Mouse (Mus musculus) lung, embryonic 16.5 days (tissue): ENCODE measurements at regions not wholly inside any gene's neighbourhood (a gene's known extent, or its start where the extent isn't known, plus 50 kb on each side); places are given as distances from the start of the nearest gene placed in this dataset.

ENCODE experiments used
- ATAC-seq: fragments of 200-750 bp; cut with Nextera tagmentation; 2 replicates; pipeline ENCODE4 v1.8.0; 2017; ENCODE audit warnings: low read depth, mild to moderate bottlenecking, moderate library complexity
- H3K27ac ChIP-seq: fragments of 300-500 bp; sonication (generic); 2 replicates; pipeline ENCODE4 v1.5.1; 2014; ENCODE audit warnings: mild to moderate bottlenecking, control low read depth, low read length
- H3K27me3 ChIP-seq: fragments of 300-500 bp; sonication (generic); 2 replicates; pipeline ENCODE4 v1.6.1; 2014; ENCODE audit warnings: low read depth, low read length, mixed read lengths; ENCODE audit not compliant: control insufficient read depth, insufficient read depth
- H3K36me3 ChIP-seq: fragments of 300-500 bp; sonication (generic); 2 replicates; pipeline ENCODE4 v1.6.1; 2014; ENCODE audit warnings: low read length; ENCODE audit not compliant: control insufficient read depth, insufficient read depth
- H3K4me1 ChIP-seq: fragments of 300-500 bp; sonication (generic); replicated peaks from 2 replicates; pipeline ENCODE4 v1.6.1; 2014; ENCODE audit warnings: low read length, mixed read lengths; ENCODE audit not compliant: control insufficient read depth, insufficient read depth
- H3K4me2 ChIP-seq: fragments of 300-500 bp; sonication (generic); 2 replicates; pipeline ENCODE4 v1.6.1; 2014; ENCODE audit warnings: low read depth, low read length, control low read depth
- H3K4me3 ChIP-seq: fragments of 300-500 bp; sonication (generic); 2 replicates; pipeline ENCODE4 v1.5.1; 2014; ENCODE audit warnings: mild to moderate bottlenecking, low read length, control low read depth
- H3K9ac ChIP-seq: fragments of 300-500 bp; sonication (generic); 2 replicates; pipeline ENCODE4 v1.6.1; 2014; ENCODE audit warnings: low read length, control low read depth
- H3K9me3 ChIP-seq: fragments of 300-500 bp; sonication (generic); 2 replicates; pipeline ENCODE4 v1.6.1; 2016; ENCODE audit warnings: low read length; ENCODE audit not compliant: control insufficient read depth
- WGBS: fragments of 180-500 bp; shearing (Covaris S2); extraction: QIAGEN DNeasy Blood & Tissue Kit; methylation state at CpG from one replicate; pipeline ENCODE4 v1.1.7; 2014; 5-methylcytosine and 5-hydroxymethylcytosine counted together

GRCm38 (mm10) chr15:25284354-25285199 lies 129.0 kb downstream of the Basp1 start:
- H3K27ac ChIP-seq: no peak overlapping the region
- H3K9ac ChIP-seq: no peak overlapping the region
- H3K27me3 ChIP-seq: no peaks in the 10 kb centered on the region
- no peaks in the 10 kb centered on the region for H3K4me1 ChIP-seq
- H3K4me3 ChIP-seq: no peak overlapping the region
- no peaks in the 10 kb centered on the region for H3K36me3 ChIP-seq
- 63% methylated on average over 17 of the region's 17 CpGs for WGBS
- H3K4me2 ChIP-seq: no peak overlapping the region
- ATAC-seq: no peak
- no peaks in the 10 kb centered on the region for H3K9me3 ChIP-seq

DNA sequence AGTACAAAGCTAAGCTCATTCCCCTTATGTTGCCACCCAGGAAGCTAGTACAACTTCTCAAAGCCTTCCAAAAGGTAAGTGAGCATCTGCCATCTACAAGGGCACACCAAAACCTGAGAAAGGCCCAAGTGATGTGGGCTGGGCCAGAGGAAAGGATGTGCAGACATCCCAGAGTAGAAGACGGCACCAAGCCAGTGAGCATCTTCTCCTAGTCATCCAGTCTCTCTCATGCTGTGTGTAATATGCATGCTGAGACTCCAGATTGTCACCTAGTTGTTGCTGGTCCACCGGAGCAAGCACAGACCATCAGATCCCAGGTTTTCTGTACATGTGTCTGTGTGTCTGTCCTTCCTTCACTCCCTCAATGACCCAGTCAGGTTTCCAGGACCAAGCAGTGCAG lies 129.9 kb downstream of the Basp1 start:
- Histone ChIP-seq H3K36me3 (no peaks in the 10 kb centered on the region), H3K9me3 (no peaks in the 10 kb centered on the region), H3K9ac (no peak overlapping the region), H3K27ac (no peak overlapping the region), H3K4me1 (no peaks in the 10 kb centered on the region), H3K27me3 (no peaks in the 10 kb centered on the region), H3K4me3 (no peak overlapping the region), H3K4me2 (no peak overlapping the region)
- ATAC-seq: no peak
- WGBS: 96% methylated on average over 2 of the region's 2 CpGs

DNA sequence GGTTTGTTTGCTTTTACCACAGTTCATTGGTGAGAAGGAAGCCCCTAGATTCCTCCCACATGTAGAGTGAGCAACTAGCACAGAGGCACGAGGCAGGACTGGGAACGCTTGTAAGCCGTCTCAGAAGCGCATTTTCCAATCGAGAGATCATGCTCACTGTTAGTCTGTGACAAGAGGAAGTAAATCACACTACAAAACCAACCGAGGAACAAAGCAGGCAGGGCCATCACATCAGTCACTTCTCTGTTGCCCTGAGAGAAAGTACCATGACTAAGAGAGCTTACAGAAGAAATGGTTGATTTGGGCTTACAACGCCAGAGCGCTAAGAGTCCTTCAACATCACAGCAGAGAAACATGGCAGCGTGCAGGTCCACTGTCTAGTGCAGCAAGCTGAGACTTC lies 131.2 kb downstream of the Basp1 start:
- no peak overlapping the region for H3K4me3 ChIP-seq
- no peaks in the 10 kb centered on the region for H3K27me3 ChIP-seq
- no peaks in the 10 kb centered on the region for H3K4me1 ChIP-seq
- H3K27ac ChIP-seq: no peak overlapping the region
- no peaks in the 10 kb centered on the region for H3K36me3 ChIP-seq
- H3K9ac ChIP-seq: no peak overlapping the region
- 71% methylated on average over 9 of the region's 9 CpGs for WGBS
- H3K4me2 ChIP-seq: no peak overlapping the region
- no peaks in the 10 kb centered on the region for H3K9me3 ChIP-seq
- no peak for ATAC-seq

DNA sequence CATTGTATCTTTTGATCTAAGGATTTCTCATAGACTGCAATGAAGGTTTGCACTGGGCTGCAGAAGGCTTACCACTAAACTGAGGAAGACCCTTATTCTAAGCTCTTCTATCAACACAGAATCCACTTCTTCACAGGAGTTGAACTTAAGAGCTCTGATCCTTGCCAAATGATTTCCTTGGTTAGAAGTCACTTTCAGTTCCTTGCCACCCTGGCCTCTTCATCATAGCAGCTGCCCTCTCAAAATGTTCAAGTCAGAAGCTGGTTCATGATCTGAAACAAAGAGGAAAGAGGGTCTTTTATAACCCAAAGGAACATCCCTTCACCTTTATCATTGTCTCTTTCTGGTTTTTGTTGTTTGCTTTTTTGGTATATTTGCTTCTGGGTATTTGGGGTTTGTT lies 131.6 kb downstream of the Basp1 start:
- Histone ChIP-seq H3K4me1 (no peaks in the 10 kb centered on the region), H3K9ac (no peak overlapping the region), H3K27ac (no peak overlapping the region), H3K4me2 (no peak overlapping the region), H3K36me3 (no peaks in the 10 kb centered on the region), H3K9me3 (no peaks in the 10 kb centered on the region), H3K4me3 (no peak overlapping the region), H3K27me3 (no peaks in the 10 kb centered on the region)
- no peak for ATAC-seq

DNA sequence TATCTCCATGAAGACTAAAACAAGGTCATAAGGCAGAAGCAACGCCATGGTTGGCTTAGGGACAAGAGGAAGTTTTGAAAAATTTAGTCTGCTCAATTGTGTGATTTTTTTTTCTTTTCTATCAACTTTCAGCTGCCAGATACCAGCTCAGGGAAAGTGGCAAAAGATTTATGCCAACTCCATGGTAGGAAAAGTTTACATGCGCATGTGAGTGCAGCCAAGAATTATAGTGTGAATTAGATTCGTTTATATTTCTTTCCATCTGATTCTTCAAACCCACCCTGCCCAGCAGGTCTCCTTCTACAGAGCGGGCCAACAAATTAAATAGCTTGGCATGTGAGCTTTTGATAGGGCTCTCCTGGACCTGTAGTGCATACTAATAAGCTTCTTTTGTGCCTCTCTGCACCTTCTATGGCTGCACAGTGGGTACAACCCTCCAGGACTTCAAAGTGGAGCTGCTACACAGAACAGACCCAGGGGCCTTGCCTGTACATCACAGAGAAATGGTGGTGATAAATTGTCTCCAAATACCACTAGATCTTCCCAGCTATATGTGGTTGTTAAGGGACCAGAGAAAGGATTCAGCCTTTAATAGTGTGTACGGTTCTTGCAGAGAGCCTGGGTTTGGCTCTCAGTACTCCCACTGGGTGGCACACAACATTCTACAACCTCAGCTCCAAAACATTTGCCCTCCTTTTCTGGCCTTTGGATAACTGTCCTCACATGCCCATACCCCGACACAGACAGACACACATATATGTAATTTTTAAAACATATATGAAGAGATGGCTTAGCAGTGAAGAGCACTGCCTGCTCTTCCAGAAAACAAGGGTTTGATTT lies 135.0 kb downstream of the Basp1 start:
- Histone ChIP-seq H3K4me2 (no peak overlapping the region), H3K27ac (no peak overlapping the region), H3K4me3 (no peak overlapping the region), H3K27me3 (no peaks in the 10 kb centered on the region), H3K9ac (no peak overlapping the region), H3K36me3 (no peaks in the 10 kb centered on the region), H3K9me3 (no peaks in the 10 kb centered on the region), H3K4me1 (no peaks in the 10 kb centered on the region)
- WGBS: 65% methylated on average over 6 of the region's 6 CpGs
- no peak for ATAC-seq

GRCm38 (mm10) chr15:25276227-25276626 lies 137.3 kb downstream of the Basp1 start:
- ATAC-seq: no peak
- H3K4me2 ChIP-seq: no peak overlapping the region
- H3K4me3 ChIP-seq: no peak overlapping the region
- H3K9me3 ChIP-seq: no peaks in the 10 kb centered on the region
- no peak overlapping the region for H3K9ac ChIP-seq
- WGBS: 88% methylated on average over 5 of the region's 5 CpGs
- no peaks in the 10 kb centered on the region for H3K4me1 ChIP-seq
- H3K27ac ChIP-seq: no peak overlapping the region
- H3K36me3 ChIP-seq: no peaks in the 10 kb centered on the region
- H3K27me3 ChIP-seq: no peaks in the 10 kb centered on the region

DNA sequence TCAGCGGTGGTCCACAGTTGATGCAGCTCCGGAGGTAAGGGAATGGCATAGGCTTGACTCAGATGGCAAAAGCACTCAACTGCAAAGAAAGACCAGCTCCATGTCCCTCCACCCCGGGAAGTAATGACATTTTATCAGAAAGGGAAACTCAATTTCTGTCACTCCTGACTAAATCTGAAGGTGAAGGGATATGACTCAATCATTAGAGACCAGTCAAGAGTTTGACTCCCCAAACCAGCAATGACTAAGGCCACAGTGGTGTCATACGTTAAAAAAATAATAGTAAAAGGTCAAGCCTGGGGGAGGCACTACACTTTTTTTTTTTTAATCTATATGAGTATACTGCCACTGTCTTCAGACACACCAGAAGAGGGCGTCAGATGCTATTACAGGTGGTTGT lies 141.7 kb downstream of the Basp1 start:
- H3K9ac ChIP-seq: no peak overlapping the region
- H3K4me3 ChIP-seq: no peak overlapping the region
- H3K4me1 ChIP-seq: peaks cover 5% of the 10 kb centered on the region; the same call in 1 of the 2 replicates
- no peak for ATAC-seq
- H3K27ac ChIP-seq: no peak overlapping the region
- H3K27me3 ChIP-seq: no peaks in the 10 kb centered on the region
- H3K9me3 ChIP-seq: no peaks in the 10 kb centered on the region
- 87% methylated on average over 5 of the region's 5 CpGs for WGBS
- H3K36me3 ChIP-seq: no peaks in the 10 kb centered on the region
- H3K4me2 ChIP-seq: no peak overlapping the region

GRCm38 (mm10) chr15:25270349-25270748 lies 143.2 kb downstream of the Basp1 start:
- 35% methylated on average over 10 of the region's 10 CpGs for WGBS
- Histone ChIP-seq H3K9me3 (no peaks in the 10 kb centered on the region), H3K4me3 (no peak overlapping the region), H3K4me1 (peaks cover 5% of the 10 kb centered on the region; the same call in 1 of the 2 replicates), H3K9ac (no peak overlapping the region), H3K27ac (no peak overlapping the region), H3K27me3 (no peaks in the 10 kb centered on the region), H3K4me2 (peak overlapping the region; percentile 2; the same call in 1 of the 2 replicates), H3K36me3 (no peaks in the 10 kb centered on the region)
- ATAC-seq: peak; percentile 51

DNA sequence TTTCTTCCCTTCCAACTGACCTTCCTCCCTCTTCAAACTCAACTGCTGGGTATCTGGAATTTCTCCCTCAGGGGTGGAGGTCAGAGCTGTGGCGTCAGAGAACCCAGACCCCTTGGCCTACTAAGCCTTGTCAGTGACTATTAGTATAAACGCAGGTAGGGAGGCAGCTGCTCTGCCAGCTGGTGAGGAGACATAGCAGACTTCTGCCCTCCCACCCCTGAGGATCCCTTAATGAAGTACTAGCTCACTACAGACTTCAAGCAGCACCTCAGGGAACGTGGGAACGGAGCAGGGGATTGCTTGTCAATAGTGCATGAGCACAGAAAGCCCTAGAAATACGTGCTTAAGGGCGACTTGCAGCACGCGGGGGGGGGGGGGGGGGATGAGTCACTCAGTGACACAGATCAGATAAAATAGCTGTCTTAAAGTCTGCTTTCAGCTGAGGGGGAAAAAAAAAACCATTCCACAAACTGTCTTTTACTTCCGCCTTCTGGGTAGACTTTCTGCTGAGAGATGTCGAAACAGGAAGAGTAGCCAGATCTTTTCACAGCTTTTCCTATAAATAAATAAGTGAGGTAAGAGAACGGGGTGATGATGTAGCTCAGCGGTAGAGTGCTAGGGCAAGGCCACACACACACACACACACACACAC lies 144.1 kb downstream of the Basp1 start:
- Histone ChIP-seq H3K4me1 (peaks cover 5% of the 10 kb centered on the region; the same call in 1 of the 2 replicates), H3K4me3 (no peak overlapping the region), H3K4me2 (peak overlapping the region; percentile 27; the same call in 1 of the 2 replicates), H3K9ac (no peak overlapping the region), H3K27me3 (no peaks in the 10 kb centered on the region), H3K27ac (no peak overlapping the region), H3K36me3 (no peaks in the 10 kb centered on the region), H3K9me3 (no peaks in the 10 kb centered on the region)
- WGBS: 9% methylated on average over 8 of the region's 12 CpGs
- ATAC-seq: peak; percentile 69; the same call in 1 of the 2 replicates
